Mouse (Mus musculus): ENCODE data around the gene Aqp3.

DNA sequence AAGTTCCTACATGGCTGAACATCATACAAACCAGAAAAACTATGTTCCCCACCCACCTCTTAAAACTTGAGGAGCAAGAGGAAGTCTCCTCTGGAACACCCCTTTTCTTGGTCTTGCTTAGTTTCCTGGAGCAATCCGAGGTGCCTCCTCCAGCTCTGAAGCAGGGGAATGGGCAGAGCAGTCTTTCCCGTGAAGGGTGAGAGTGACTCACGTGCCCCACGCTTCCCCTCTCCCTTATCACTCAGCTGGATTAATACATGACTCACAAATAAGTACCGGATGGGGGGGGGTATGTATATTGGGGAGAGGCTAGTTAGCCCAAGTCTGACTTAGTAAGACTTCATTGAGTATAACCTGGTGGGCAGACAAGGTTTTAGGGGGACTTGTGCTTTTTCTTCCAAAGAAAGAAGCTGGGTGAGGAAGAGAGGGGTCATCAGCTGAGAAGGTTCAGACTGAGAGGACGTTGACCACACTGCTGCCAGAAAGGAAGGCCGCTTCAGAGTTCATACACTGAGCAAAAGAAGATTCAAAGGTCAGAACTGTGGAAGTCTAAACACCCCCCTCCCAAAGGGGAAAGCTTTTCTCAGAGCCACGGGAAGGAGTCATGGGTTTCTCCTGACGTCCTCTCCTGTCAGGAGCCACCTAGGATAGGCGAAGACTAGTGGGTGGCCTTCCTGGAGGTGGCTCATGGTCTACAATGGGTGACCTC is 10.9 kb upstream of the Aqp3 start:
- no peak for TF ChIP-seq POLR2A (IDR thresholded peaks at IDR 0.05; ENCODE audit: borderline replicate concordance, control insufficient read depth, low read depth, low read length)
- no peak for TF ChIP-seq CTCF (IDR thresholded peaks at IDR 0.05; ENCODE audit: control insufficient read depth, insufficient read depth, low read length)
